Mouse (Mus musculus) CH12.LX (cell line): ENCODE data around the gene Eif1. TPM values are rescaled to one million over a fixed set of nuclear protein-coding genes. Genes with fewer than 3 reads are reported as not detected.

Experiments
- DNase-seq: peaks from one replicate; pipeline ENCODE4 v3.0.0-alpha.2; 2013; ENCODE audit errors: extremely low read depth
- H3K27ac ChIP-seq: 2 replicates; pipeline ENCODE4 v1.5.1; 2012; ENCODE audit warnings: low read depth, mild to moderate bottlenecking, control low read depth, moderate library complexity; ENCODE audit not compliant: insufficient read depth
- H3K27me3 ChIP-seq: replicated peaks from 2 replicates; pipeline ENCODE3; 2012; ENCODE audit warnings: inconsistent platforms
- H3K36me3 ChIP-seq, 2 experiments: replicated peaks in 1 of 2; 2 replicates each; pipeline versions ENCODE3 to v1.6.1; 2012; ENCODE audit warnings: inconsistent platforms in 1 of 2, low read length in 1 of 2, mild to moderate bottlenecking in 1 of 2, mixed read lengths in 1 of 2, moderate library complexity in 1 of 2; ENCODE audit not compliant: control insufficient read depth in 1 of 2, insufficient read depth in 1 of 2
- H3K4me1 ChIP-seq, 2 experiments: 2 replicates each; pipeline ENCODE4 v1.6.1; 2012; ENCODE audit warnings: inconsistent platforms in 1 of 2, moderate library complexity in 1 of 2; ENCODE audit not compliant: insufficient read depth in 2 of 2, control insufficient read depth in 1 of 2
- H3K4me2 ChIP-seq: 2 replicates; pipeline ENCODE4 v1.6.1; 2012; ENCODE audit warnings: low read depth, mild to moderate bottlenecking, control low read depth; ENCODE audit not compliant: poor library complexity, insufficient read depth, severe bottlenecking
- H3K4me3 ChIP-seq, 3 experiments: fragments of 150-350 bp in 1 of 3; sonication (generic) in 1 of 3; replicated peaks in 1 of 3; 2 replicates each; pipeline versions ENCODE3 to v1.5.1; 2011 to 2012; ENCODE audit warnings: low read depth in 2 of 3, low read length in 2 of 3, mild to moderate bottlenecking in 2 of 3, moderate library complexity in 2 of 3, control low read depth in 1 of 3, improper control_type of control experiment in 1 of 3, inconsistent platforms in 1 of 3, mixed read lengths in 1 of 3; ENCODE audit not compliant: poor library complexity in 1 of 3
- H3K79me2 ChIP-seq: replicated peaks from 2 replicates; pipeline ENCODE4 v1.6.1; 2012; ENCODE audit warnings: mild to moderate bottlenecking, moderate library complexity; ENCODE audit not compliant: control insufficient read depth, poor library complexity, insufficient read depth, severe bottlenecking; ENCODE audit errors: extremely low read depth
- H3K9ac ChIP-seq: 2 replicates; pipeline ENCODE4 v1.6.1; 2012; ENCODE audit warnings: low read depth, mild to moderate bottlenecking, control low read depth, moderate library complexity; ENCODE audit not compliant: insufficient read depth
- H3K9me3 ChIP-seq: replicated peaks from 2 replicates; pipeline ENCODE3; 2012; ENCODE audit warnings: low read length, inconsistent platforms, mixed read lengths
- BHLHE40 ChIP-seq: IDR thresholded peaks from 2 replicates; pipeline ENCODE4 v1.6.1; 2011; ENCODE audit warnings: mild to moderate bottlenecking, low read depth, low read length, improper control_type of control experiment
- CHD1 ChIP-seq: IDR thresholded peaks from 2 replicates; pipeline ENCODE4 v1.6.1; 2012; ENCODE audit warnings: low read depth, low read length, improper control_type of control experiment, inconsistent platforms
- CHD2 ChIP-seq: IDR thresholded peaks from 2 replicates; pipeline ENCODE4 v1.6.1; 2011; ENCODE audit warnings: low read length, improper control_type of control experiment
- ELF1 ChIP-seq: IDR thresholded peaks from 2 replicates; pipeline ENCODE4 v1.6.1; 2014; ENCODE audit warnings: low read depth, mild to moderate bottlenecking, inconsistent platforms, low read length, improper control_type of control experiment
- GABPA ChIP-seq: IDR thresholded peaks from 2 replicates; pipeline ENCODE4 v1.6.1; 2012; ENCODE audit warnings: low read depth, low read length, improper control_type of control experiment, inconsistent platforms; ENCODE audit not compliant: insufficient replicate concordance
- HCFC1 ChIP-seq: IDR thresholded peaks from 2 replicates; pipeline ENCODE4 v1.6.1; 2012; ENCODE audit warnings: low read depth, mild to moderate bottlenecking, inconsistent platforms, low read length, improper control_type of control experiment
- IRF4 ChIP-seq: IDR thresholded peaks from 2 replicates; pipeline ENCODE4 v1.6.1; 2014; ENCODE audit warnings: low read depth, mild to moderate bottlenecking, inconsistent platforms, low read length, improper control_type of control experiment
- MAFK ChIP-seq: IDR thresholded peaks from 2 replicates; pipeline ENCODE4 v1.6.1; 2011; ENCODE audit warnings: low read length, improper control_type of control experiment; ENCODE audit not compliant: insufficient replicate concordance
- MAX ChIP-seq: IDR thresholded peaks from 2 replicates; pipeline ENCODE4 v1.6.1; 2011; ENCODE audit warnings: low read length, improper control_type of control experiment
- MXI1 ChIP-seq: IDR thresholded peaks from 2 replicates; pipeline ENCODE4 v1.6.1; 2011; ENCODE audit warnings: mild to moderate bottlenecking, low read depth, low read length, improper control_type of control experiment
- POLR2A ChIP-seq: IDR thresholded peaks from 2 replicates; pipeline ENCODE4 v1.6.1; 2011; ENCODE audit warnings: low read depth, mild to moderate bottlenecking, improper control_type of control experiment, low read length
- SMC3 ChIP-seq: IDR thresholded peaks from 2 replicates; pipeline ENCODE4 v1.6.1; 2011; ENCODE audit warnings: low read depth, low read length, improper control_type of control experiment
- TBP ChIP-seq: conservative IDR thresholded peaks from 2 replicates; pipeline ENCODE4 v1.6.1; 2011; ENCODE audit warnings: low read depth, low read length, improper control_type of control experiment
- TCF12 ChIP-seq: IDR thresholded peaks from 2 replicates; pipeline ENCODE4 v1.6.1; 2014; ENCODE audit warnings: low read depth, mild to moderate bottlenecking, inconsistent platforms, low read length, improper control_type of control experiment
- UBTF ChIP-seq: IDR thresholded peaks from 2 replicates; pipeline ENCODE4 v1.6.1; 2012; ENCODE audit warnings: low read depth, mild to moderate bottlenecking, inconsistent platforms, low read length, improper control_type of control experiment, moderate library complexity
- USF1 ChIP-seq: IDR thresholded peaks from 2 replicates; pipeline ENCODE4 v1.6.1; 2014; ENCODE audit warnings: low read depth, mild to moderate bottlenecking, inconsistent platforms, low read length, improper control_type of control experiment
- ZKSCAN1 ChIP-seq: IDR thresholded peaks from 2 replicates; pipeline ENCODE4 v1.6.1; 2012; ENCODE audit warnings: low read depth, inconsistent platforms, low read length, improper control_type of control experiment, borderline replicate concordance
- ZMIZ1 ChIP-seq: IDR thresholded peaks from 2 replicates; pipeline ENCODE4 v1.6.1; 2012; ENCODE audit warnings: low read depth, mild to moderate bottlenecking, inconsistent platforms, low read length, improper control_type of control experiment
- dilution Hi-C: fragments of 300-500 bp; cut with MboI; formaldehyde crosslinking; loops from 2 replicates; pipeline ENCODE4 v1.14.3; 2020; ENCODE audit warnings: low sequenced_read_pairs; ENCODE audit not compliant: extremely low pct_unique_long_range_greater_than_20kb, extremely low pct_ligation_motif_present
- in situ Hi-C: fragments of 300-500 bp; cut with MboI; formaldehyde crosslinking; loops from 3 replicates; pipeline ENCODE4 v1.14.3; 2019; ENCODE audit warnings: low sequenced_read_pairs, low pct_ligation_motif_present, low pct_unique_long_range_greater_than_20kb, mixed read lengths
- polyA plus RNA-seq: library from polyadenylated mRNA; unstranded; fragments of >175 nt; gene quantifications from 2 replicates; pipeline ENCODE4 v1.2.1, GENCODE M21; 2012; ENCODE audit warnings: low read depth; ENCODE audit not compliant: insufficient read length
- total RNA-seq, 2 experiments: library from RNA; depleted of rRNA; stranded (reverse); fragments of 300-350 nt in 1 of 2; fragments of >200 nt in 1 of 2; gene quantifications; 2 replicates each; pipeline ENCODE4 v1.2.3; 2012 to 2014

Gene Eif1
- total and polyA plus RNA-seq, 3 experiments, result 249 to 989 (median 406) TPM

GRCm38 (mm10) chr11:100312096-100312679 lies 7.5 kb upstream of the Eif1 start:
- H3K27me3 ChIP-seq, result peaks cover 71% of the 10 kb centered on the region
- H3K4me2 ChIP-seq, result no peak overlapping the region
- no peak for DNase-seq
- H3K4me3 ChIP-seq, result no peak overlapping the region
- H3K9ac ChIP-seq, result no peak overlapping the region
- no peaks in the 10 kb centered on the region for H3K79me2 ChIP-seq
- H3K36me3 ChIP-seq, result no peaks in the 10 kb centered on the region
- no peaks in the 10 kb centered on the region for H3K4me1 ChIP-seq
- dilution Hi-C loops (no loop called here), in situ Hi-C loops (no loop called here)
- H3K9me3 ChIP-seq, result no peaks in the 10 kb centered on the region
- TF ChIP-seq USF1, result no peak
- no peak for TF ChIP-seq MXI1
- TF ChIP-seq UBTF, result no peak
- no peak for TF ChIP-seq ZKSCAN1
- no peak for TF ChIP-seq MAFK
- TF ChIP-seq CHD1, result no peak
- no peak for TF ChIP-seq POLR2A
- no peak for TF ChIP-seq CHD2
- no peak for TF ChIP-seq HCFC1
- no peak for TF ChIP-seq IRF4
- no peak for TF ChIP-seq MAX
- TF ChIP-seq GABPA, result no peak
- no peak overlapping the region for H3K27ac ChIP-seq

- in situ Hi-C loops, result no loop called here
Observed at GRCm38 (mm10) chr11:100313424-100313823, 6.3 kb upstream of the Eif1 start.

More at GRCm38 (mm10) chr11:100313424-100313823, 6.3 kb upstream of the Eif1 start:
- no peak for TF ChIP-seq BHLHE40
- TF ChIP-seq MAX, result no peak
- no peak for TF ChIP-seq SMC3
- TF ChIP-seq ELF1, result no peak
- TF ChIP-seq USF1, result no peak
- no peak for TF ChIP-seq GABPA
- TF ChIP-seq POLR2A, result no peak
- no peak for TF ChIP-seq TBP
- TF ChIP-seq TCF12, result no peak
- TF ChIP-seq ZMIZ1, result no peak
- TF ChIP-seq, all 38 proteins: peak for 0
- no peaks in the 10 kb centered on the region for H3K79me2 ChIP-seq
- DNase-seq, result no peak
- no peak overlapping the region for H3K4me3 ChIP-seq
- H3K4me1 ChIP-seq, result no peaks in the 10 kb centered on the region
- no peak overlapping the region for H3K4me2 ChIP-seq
- H3K27ac ChIP-seq, result no peak overlapping the region
- H3K36me3 ChIP-seq, result no peaks in the 10 kb centered on the region
- no peak overlapping the region for H3K9ac ChIP-seq
- peaks cover 61% of the 10 kb centered on the region for H3K27me3 ChIP-seq
- dilution Hi-C loops, result no loop called here
- no peaks in the 10 kb centered on the region for H3K9me3 ChIP-seq
